Mouse (Mus musculus) adrenal gland, postnatal 4 days (tissue): ENCODE measurements around the gene Pabpc6. TPM values are rescaled to one million over a fixed set of nuclear protein-coding genes. Genes with fewer than 3 reads are reported as not detected.

Experiments
- DNase-seq, 2 experiments: peaks; one replicate each; pipeline ENCODE4 v3.0.0; 2021 to 2022; ENCODE audit warnings: low spot score in 2 of 2, mixed read lengths in 2 of 2
- long read RNA-seq, 2 experiments: library from polyadenylated mRNA; stranded (forward); transcript quantifications; one replicate each; pipeline ENCODE4 v2.0.0; 2021
- total RNA-seq, 2 experiments: library from RNA; stranded (reverse); gene quantifications; 2 replicates each; pipeline ENCODE4 v1.2.3; 2021

Gene Pabpc6
- total RNA-seq, result not detected
- long read RNA-seq, experiment 1, result 0 reads
- long read RNA-seq, experiment 2, result 0 reads

- DNase-seq, result no peak
Measured at GRCm38 (mm10) chr17:9669283-9669905, at the start of gene Pabpc6. Pabpc6 (minus strand) TSS chr17:9669717.

GRCm38 (mm10) chr17:9710910-9711309, 41.4 kb upstream of the Pabpc6 start:
- DNase-seq, result no peak

GRCm38 (mm10) chr17:9708888-9709287, 39.4 kb upstream of the Pabpc6 start:
- DNase-seq, result no peak

- DNase-seq, result no peak
Measured at GRCm38 (mm10) chr17:9707356-9707755, 37.8 kb upstream of the Pabpc6 start.

- DNase-seq, result no peak
Measured at GRCm38 (mm10) chr17:9697763-9698162, 28.2 kb upstream of the Pabpc6 start.

- no peak for DNase-seq
Measured at GRCm38 (mm10) chr17:9691251-9691650, 21.7 kb upstream of the Pabpc6 start.

GRCm38 (mm10) chr17:9683539-9684155, 14.1 kb upstream of the Pabpc6 start:
- no peak for DNase-seq

- DNase-seq, result no peak
Measured at GRCm38 (mm10) chr17:9680741-9681140, 11.2 kb upstream of the Pabpc6 start.

- DNase-seq, result no peak
Measured at GRCm38 (mm10) chr17:9675175-9675789, 5.8 kb upstream of the Pabpc6 start.

- no peak for DNase-seq
Measured at GRCm38 (mm10) chr17:9667955-9668354, 1.6 kb downstream of the Pabpc6 start.

GRCm38 (mm10) chr17:9658651-9659050, 10.9 kb downstream of the Pabpc6 start:
- DNase-seq, result no peak

GRCm38 (mm10) chr17:9654155-9654554, 15.4 kb downstream of the Pabpc6 start:
- no peak for DNase-seq

- no peak for DNase-seq
Measured at GRCm38 (mm10) chr17:9647644-9648043, 21.9 kb downstream of the Pabpc6 start.

GRCm38 (mm10) chr17:9643657-9644180, 25.8 kb downstream of the Pabpc6 start:
- no peak for DNase-seq

GRCm38 (mm10) chr17:9637011-9637410, 32.5 kb downstream of the Pabpc6 start:
- DNase-seq, result no peak

- no peak for DNase-seq
Measured at GRCm38 (mm10) chr17:9632579-9633252, 36.8 kb downstream of the Pabpc6 start.

- no peak for DNase-seq
Measured at GRCm38 (mm10) chr17:9632140-9632539, 37.4 kb downstream of the Pabpc6 start.

- DNase-seq, result no peak
Measured at GRCm38 (mm10) chr17:9631081-9631480, 38.4 kb downstream of the Pabpc6 start.

- no peak for DNase-seq
Measured at GRCm38 (mm10) chr17:9627011-9627410, 42.5 kb downstream of the Pabpc6 start.
